Mouse (Mus musculus) midbrain, embryonic 12.5 days (tissue): ENCODE results near the gene Gm42688. TPM values are rescaled to one million over a fixed set of nuclear protein-coding genes. Genes with fewer than 3 reads are reported as not detected.

Source experiments
- ATAC-seq: fragments of 200-750 bp; cut with Nextera tagmentation; 2 replicates; pipeline ENCODE4 v1.8.0; 2017; ENCODE audit warnings: low read depth, moderate TSS enrichment, moderate library complexity; ENCODE audit not compliant: low FRiP score
- H3K27ac ChIP-seq: fragments of 300-500 bp; sonication (generic); replicated peaks from 2 replicates; pipeline ENCODE4 v1.5.1; 2016; ENCODE audit warnings: mild to moderate bottlenecking
- H3K27me3 ChIP-seq: fragments of 300-500 bp; sonication (generic); 2 replicates; pipeline ENCODE4 v1.6.1; 2016; ENCODE audit warnings: mild to moderate bottlenecking
- H3K36me3 ChIP-seq: fragments of 300-500 bp; sonication (generic); 2 replicates; pipeline ENCODE4 v1.6.1; 2016
- H3K4me1 ChIP-seq: fragments of 300-500 bp; sonication (generic); 2 replicates; pipeline ENCODE4 v1.6.1; 2016
- H3K4me2 ChIP-seq: fragments of 300-500 bp; sonication (generic); replicated peaks from 2 replicates; pipeline ENCODE4 v1.6.1; 2016; ENCODE audit warnings: mild to moderate bottlenecking, moderate library complexity
- H3K4me3 ChIP-seq: fragments of 300-500 bp; sonication (generic); 2 replicates; pipeline ENCODE4 v1.5.1; 2016; ENCODE audit warnings: mild to moderate bottlenecking
- H3K9ac ChIP-seq: fragments of 300-500 bp; sonication (generic); replicated peaks from 2 replicates; pipeline ENCODE4 v1.6.1; 2016; ENCODE audit warnings: mild to moderate bottlenecking, moderate library complexity
- H3K9me3 ChIP-seq: fragments of 300-500 bp; sonication (generic); 2 replicates; pipeline ENCODE4 v1.6.1; 2016; ENCODE audit warnings: mild to moderate bottlenecking
- WGBS: fragments of 180-500 bp; shearing (Covaris S2); methylation state at CpG from one replicate; pipeline ENCODE4 v1.1.7; 2016; 5-methylcytosine and 5-hydroxymethylcytosine counted together
- polyA plus RNA-seq: library from polyadenylated mRNA; unstranded; fragments of >200 nt; fragmentation: Nextera tagmentation; extraction: Ambion mirVana; gene quantifications from 2 replicates; pipeline ENCODE4 v1.2.1, GENCODE M21; 2016

Gene Gm42688
- polyA plus RNA-seq, 1 experiment from 2014 or later: 4.3 TPM

DNA sequence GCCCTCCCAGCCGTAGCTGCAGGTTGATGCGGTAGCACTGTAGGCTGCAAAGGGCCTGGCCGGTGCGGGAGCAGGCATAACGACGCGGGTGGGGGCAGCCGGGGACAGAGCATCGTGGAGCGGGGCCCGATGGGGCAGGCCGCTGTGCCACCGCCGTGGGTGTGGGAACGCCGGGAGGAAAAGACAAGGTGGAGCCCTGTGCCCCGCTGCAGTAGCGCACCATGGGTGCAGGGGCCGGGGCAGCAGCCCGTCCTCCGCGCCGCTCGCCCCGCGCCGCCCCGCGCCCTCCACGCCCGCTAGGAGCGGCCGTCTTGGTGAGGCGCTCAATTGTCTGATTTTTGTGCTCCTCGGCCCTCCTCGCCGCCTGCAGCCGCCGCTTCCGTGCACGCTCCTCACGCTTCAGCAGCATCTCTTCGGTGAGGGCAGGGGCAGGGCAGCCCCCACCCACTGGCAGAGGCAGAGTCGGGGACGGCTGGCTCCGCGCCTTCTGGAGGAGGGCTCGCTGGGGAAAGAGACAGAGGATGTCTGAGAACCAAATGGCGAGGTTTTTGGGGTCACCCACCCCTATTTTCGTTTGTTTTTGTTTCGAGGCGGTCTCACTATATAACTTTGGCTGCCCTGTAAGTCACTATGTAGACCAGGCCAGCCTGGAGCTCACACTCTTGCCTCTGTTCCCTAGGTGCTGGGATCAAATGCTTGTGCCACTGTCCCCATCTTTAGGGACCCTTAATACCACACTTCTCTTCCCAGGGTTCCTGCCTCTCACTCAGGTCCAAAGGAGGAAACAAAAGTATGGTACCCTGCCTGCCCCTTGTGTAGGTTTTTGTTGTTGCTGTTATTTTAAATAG, 20.7 kb downstream of the Gm42688 start:
- H3K9me3 ChIP-seq: no peaks in the 10 kb centered on the region
- peak overlapping the region; percentile 95 for H3K9ac ChIP-seq
- H3K4me3 ChIP-seq: peak overlapping the region; percentile 84
- under 1% methylated on average over 47 of the region's 52 CpGs for WGBS
- peak overlapping the region; percentile 99 for H3K27ac ChIP-seq
- peaks cover 27% of the 10 kb centered on the region for H3K36me3 ChIP-seq
- H3K27me3 ChIP-seq: no peaks in the 10 kb centered on the region
- peak overlapping the region; percentile 96 for H3K4me2 ChIP-seq
- peak; percentile 1 for ATAC-seq
- H3K4me1 ChIP-seq: peaks cover 62% of the 10 kb centered on the region

DNA sequence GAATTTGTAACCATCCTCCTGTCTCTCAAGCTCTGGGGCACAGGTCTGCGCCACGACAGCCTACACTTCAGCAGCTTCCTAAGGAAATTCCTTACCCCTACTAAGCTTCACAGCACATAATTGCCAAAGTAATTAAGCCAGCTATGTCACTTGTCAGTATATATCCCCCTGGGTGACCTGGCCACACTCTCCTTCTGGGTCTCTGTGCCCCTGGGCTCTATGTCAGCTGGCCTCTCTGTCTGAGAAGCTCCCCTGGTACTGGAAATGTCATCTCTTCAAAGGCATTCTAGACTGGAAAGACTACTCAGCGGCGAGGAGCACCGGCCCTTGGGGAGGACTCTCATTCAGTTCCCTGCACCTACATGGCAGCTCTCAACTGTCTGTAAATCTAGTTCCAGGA, 21.5 kb downstream of the Gm42688 start:
- Histone ChIP-seq H3K27me3 (no peaks in the 10 kb centered on the region), H3K4me1 (peaks cover 57% of the 10 kb centered on the region), H3K4me3 (peak overlapping the region; percentile 84; the same call in 1 of the 2 replicates), H3K36me3 (peaks cover 19% of the 10 kb centered on the region), H3K27ac (no peak overlapping the region), H3K9me3 (no peaks in the 10 kb centered on the region), H3K9ac (peak overlapping the region; percentile 95; the same call in 1 of the 2 replicates), H3K4me2 (peak overlapping the region; percentile 96)
- WGBS: 82% methylated on average over 5 of the region's 5 CpGs
- ATAC-seq: no peak

DNA sequence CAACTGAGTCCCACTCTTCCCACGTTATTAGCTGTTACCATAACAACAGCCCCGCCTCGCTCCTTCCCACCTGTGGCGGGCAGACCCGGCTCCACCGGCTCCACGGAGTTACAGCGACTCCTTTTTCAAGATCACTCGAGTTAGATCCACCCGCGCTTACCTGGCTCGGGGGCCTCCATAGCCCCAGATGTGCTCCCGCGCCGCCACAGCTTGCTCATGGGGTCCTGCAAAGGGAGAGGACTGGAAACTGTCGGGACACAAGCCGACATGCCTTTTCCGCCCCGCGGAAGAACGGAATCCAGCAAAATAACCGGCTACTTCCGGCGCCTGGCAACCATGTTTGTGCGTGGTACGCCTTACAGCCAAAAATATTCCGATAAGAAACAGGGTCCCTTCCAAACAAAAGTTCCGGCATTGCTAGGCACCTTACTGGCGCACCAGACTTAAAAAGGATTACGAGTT, 23.5 kb downstream of the Gm42688 start:
- peak overlapping the region; percentile 44; the same call in 1 of the 2 replicates for H3K27ac ChIP-seq
- 0% methylated on average over 30 of the region's 30 CpGs for WGBS

DNA sequence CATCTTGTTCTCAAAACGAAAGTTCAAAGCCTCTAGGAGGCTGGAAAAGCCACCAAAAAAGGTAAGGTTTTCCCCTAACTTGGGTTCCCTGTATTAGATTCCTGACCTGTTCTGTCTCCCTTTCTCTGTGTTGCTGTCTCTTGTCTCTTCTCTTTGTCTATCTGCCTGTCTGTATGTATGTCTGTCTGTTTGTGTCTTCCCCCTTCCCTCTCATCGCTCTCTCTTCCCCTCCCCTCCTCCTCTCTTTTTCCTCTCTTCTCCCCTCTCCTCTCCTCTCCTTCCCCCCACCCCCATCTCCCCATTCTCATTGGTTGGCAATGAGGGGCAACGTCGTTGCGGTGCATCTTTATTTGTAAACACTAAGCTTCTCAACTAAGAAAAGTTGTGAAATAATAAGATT, 23.9 kb downstream of the Gm42688 start, which contains the start of gene Ino80b:
TSS of gene Ino80b (minus strand) at position 101 of the 400 bp plus-strand sequence.
- peaks cover 35% of the 10 kb centered on the region for H3K4me1 ChIP-seq
- peak within 1 kb of the TSS; percentile 44; the same call in 1 of the 2 replicates for H3K27ac ChIP-seq
- no peaks in the 10 kb centered on the region for H3K27me3 ChIP-seq
- no peaks in the 10 kb centered on the region for H3K36me3 ChIP-seq
- peak within 1 kb of the TSS; percentile 57 for H3K9ac ChIP-seq
- no peak for ATAC-seq
- WGBS: 33% methylated on average over 5 of the region's 5 CpGs
- H3K9me3 ChIP-seq: no peaks in the 10 kb centered on the region
- H3K4me2 ChIP-seq: peak within 1 kb of the TSS; percentile 85
- H3K4me3 ChIP-seq: peak within 1 kb of the TSS; percentile 64

More for the DNA sequence above, 23.5 kb downstream of the Gm42688 start:
- Histone ChIP-seq H3K9me3 (no peaks in the 10 kb centered on the region), H3K9ac (peak overlapping the region; percentile 57), H3K4me2 (peak overlapping the region; percentile 85), H3K4me3 (peak overlapping the region; percentile 64), H3K36me3 (no peaks in the 10 kb centered on the region), H3K27me3 (no peaks in the 10 kb centered on the region), H3K4me1 (peaks cover 39% of the 10 kb centered on the region)
- no peak for ATAC-seq

DNA sequence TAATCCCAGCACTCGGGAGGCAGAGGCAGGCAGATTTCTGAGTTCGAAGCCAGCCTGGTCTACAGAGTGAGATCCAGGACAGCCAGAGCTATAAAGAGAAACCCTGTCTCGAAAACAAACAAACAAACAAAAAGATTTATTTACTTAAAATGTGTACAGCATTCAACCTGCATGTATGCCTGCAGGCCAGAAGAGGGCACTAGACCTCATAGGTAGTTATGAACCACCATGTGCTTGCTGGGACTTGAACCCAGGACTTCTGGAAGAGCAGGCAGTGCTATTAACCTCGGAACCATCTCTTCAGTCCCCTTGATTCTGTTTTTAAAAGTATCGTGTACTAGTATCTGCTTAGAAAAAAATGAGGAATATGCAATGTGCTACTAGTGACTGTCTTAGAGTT, 26.0 kb downstream of the Gm42688 start:
- H3K27me3 ChIP-seq: 0 out of 2 replicates have a peak, but pooled peaks cover 5% of the 10 kb centered on the region
- no peaks in the 10 kb centered on the region for H3K9me3 ChIP-seq
- no peak overlapping the region for H3K4me2 ChIP-seq
- ATAC-seq: no peak
- H3K9ac ChIP-seq: no peak overlapping the region
- no peak overlapping the region for H3K27ac ChIP-seq
- no peaks in the 10 kb centered on the region for H3K36me3 ChIP-seq
- WGBS: 96% methylated on average over 5 of the region's 5 CpGs
- H3K4me3 ChIP-seq: no peak overlapping the region
- H3K4me1 ChIP-seq: peaks cover 26% of the 10 kb centered on the region

DNA sequence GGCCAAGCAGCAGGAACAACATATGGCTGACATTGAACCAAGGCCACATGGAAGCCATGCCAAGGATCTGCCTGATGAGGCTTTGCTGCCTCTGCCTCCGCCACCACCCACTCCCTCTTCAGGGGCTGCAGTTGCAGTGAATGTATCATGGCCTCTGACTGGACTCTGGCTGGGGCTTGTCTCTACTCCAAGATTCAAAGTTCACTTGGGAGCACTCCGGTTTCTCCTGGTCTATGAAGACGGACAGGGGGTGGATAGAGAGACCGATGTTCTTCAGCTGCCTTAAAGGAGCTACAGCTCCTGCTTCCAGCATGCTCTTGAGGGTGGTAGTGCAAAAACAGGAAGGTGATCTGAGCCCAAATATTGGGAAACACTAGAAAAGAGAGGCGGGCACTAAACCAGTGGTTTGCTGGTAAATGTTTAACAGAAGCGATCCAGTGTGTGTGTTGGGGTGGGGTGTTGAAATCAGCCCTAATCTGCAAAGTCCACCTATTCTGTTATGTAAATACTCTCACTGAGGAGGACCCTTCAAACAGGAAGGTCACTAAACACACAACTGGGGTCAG, 30.1 kb downstream of the Gm42688 start:
- no peak overlapping the region for H3K9ac ChIP-seq
- H3K4me1 ChIP-seq: peaks cover 13% of the 10 kb centered on the region
- H3K4me3 ChIP-seq: no peak overlapping the region
- no peak overlapping the region for H3K4me2 ChIP-seq
- H3K9me3 ChIP-seq: no peaks in the 10 kb centered on the region
- no peak for ATAC-seq
- 89% methylated on average over 6 of the region's 6 CpGs for WGBS
- H3K27ac ChIP-seq: no peak overlapping the region
- H3K36me3 ChIP-seq: no peaks in the 10 kb centered on the region
- peaks cover 29% of the 10 kb centered on the region for H3K27me3 ChIP-seq

DNA sequence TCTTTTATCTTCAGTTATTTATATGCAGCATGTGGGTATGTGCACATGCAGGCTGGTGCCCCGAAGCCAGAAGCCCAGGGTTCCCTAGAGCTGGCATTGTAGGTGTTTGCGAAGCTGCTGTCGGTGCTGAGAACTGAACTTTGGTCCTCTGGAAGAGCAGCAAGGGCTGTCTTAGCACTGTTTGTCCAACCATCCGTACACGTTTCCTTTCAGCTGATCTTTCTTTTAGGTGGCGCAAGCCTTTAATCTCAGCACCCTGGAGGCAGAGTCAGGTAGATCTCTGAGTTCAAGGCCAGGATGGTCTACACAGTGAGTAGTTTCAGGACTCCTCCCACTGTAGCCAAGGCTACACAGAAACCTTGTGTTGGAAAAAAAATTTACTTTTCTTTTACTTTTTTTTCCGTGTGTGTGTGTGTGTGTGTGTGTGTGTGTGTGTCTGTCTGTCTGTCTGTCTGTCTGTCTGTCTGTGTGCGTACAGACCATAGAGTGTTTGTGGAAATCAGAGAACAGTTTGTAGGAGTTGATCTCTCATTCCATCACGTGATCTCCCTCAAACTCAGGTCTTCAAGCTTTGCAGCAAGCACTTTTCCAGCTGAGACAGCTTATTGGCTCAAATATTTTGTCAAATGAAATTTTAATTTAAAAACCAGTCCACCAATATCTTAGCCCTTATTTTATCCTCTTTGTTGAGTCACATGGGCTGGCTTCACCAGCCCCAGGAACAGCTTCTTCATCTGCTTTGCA, 30.9 kb downstream of the Gm42688 start:
- Histone ChIP-seq H3K4me3 (no peak overlapping the region), H3K27ac (no peak overlapping the region), H3K4me2 (no peak overlapping the region), H3K36me3 (no peaks in the 10 kb centered on the region), H3K9me3 (no peaks in the 10 kb centered on the region), H3K4me1 (peaks cover 21% of the 10 kb centered on the region), H3K9ac (no peak overlapping the region), H3K27me3 (peaks cover 30% of the 10 kb centered on the region)
- no peak for ATAC-seq
- 80% methylated on average over 9 of the region's 9 CpGs for WGBS

DNA sequence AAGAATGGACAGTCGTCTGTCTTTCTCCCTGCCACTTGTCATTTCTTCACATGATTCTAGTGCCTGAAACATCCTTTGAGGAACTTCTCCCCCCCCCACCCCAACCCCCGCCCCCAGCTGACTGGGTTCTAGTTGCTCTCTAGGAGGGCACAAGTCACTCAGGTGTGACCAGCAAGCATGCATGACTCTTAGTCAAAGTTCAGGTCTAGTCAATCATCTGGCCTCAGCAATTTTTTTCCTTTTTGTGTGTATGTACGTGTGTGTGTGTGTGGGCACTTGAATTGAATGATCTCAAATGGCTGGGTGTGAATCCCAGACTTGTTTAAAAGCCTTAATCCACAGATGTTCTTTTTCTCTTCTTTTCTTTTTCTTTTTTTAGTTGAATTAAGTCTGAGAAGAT, 32.8 kb downstream of the Gm42688 start:
- Histone ChIP-seq H3K27ac (no peak overlapping the region), H3K4me3 (no peak overlapping the region), H3K27me3 (peaks cover 30% of the 10 kb centered on the region), H3K4me1 (peaks cover 37% of the 10 kb centered on the region), H3K36me3 (no peaks in the 10 kb centered on the region), H3K4me2 (no peak overlapping the region), H3K9ac (no peak overlapping the region), H3K9me3 (no peaks in the 10 kb centered on the region)
- WGBS: 79% methylated on average over 3 of the region's 3 CpGs
- ATAC-seq: no peak

DNA sequence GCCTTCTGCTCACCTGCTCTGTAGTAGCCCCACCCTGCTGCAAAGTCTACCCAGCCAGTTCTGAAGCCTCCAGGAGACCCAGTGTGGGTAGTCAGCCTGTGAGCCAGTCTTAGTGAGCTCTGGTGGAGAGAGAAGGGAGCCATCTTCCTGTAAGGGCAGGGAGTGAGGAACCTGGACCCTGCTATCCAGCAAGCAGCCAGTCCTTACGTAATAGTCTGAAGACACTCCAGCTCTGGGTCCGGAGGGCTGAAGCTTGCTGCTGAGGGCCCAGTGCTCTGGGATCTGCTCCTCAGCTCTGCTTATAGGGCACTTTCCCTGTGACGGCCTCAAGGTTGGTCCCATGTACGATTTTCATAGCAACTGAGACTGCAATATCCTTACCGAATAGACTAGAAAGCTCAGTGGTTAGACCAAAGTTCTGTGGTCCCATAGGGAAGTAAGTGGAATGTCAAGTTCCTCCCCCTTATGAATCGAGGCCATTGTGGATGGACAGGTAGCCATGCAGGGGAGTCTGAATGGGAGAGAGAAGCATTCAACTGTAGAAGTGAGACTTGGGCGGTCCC, 33.6 kb downstream of the Gm42688 start, which contains the start of gene Rtkn:
TSS of gene Rtkn (plus strand) at position 513 of the 563 bp plus-strand sequence.
- H3K4me2 ChIP-seq: peak within 1 kb of the TSS; percentile 78
- peak within 1 kb of the TSS; percentile 55 for H3K4me3 ChIP-seq
- WGBS: 60% methylated on average over 7 of the region's 7 CpGs
- peak within 1 kb of the TSS; percentile 85 for H3K9ac ChIP-seq
- no peaks in the 10 kb centered on the region for H3K9me3 ChIP-seq
- no peak for ATAC-seq
- H3K4me1 ChIP-seq: peaks cover 40% of the 10 kb centered on the region
- H3K27ac ChIP-seq: peak within 1 kb of the TSS; percentile 97
- peaks cover 30% of the 10 kb centered on the region for H3K27me3 ChIP-seq
- H3K36me3 ChIP-seq: no peaks in the 10 kb centered on the region

DNA sequence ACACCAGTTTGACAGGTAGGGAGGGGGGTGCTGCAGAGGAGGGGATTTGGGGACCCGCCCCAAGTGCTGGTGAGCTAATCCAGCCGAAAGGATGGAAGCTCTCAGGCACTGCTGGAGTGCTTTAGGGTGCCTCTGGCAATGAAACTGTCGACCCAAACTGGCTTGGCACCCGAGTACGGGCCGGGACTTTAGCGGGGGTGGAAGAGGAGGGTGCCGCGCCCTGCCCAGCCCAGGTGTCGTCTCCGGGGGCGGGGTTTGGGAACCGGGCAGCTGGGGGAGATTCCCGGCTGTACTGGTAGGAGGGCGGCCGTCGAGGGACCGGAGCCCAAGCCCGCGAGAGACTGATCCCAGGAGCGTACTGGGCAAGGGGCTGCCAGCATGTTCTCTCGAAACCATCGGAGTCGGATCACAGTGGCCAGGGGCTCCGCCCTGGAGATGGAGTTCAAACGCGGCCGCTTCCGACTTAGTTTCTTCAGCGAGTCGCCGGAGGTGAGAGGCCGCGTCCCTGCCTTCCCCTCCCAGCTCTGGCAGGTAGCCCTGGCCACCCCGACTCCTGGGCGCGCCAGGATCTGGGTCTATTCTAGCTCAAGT, 34.2 kb downstream of the Gm42688 start:
- peak overlapping the region; percentile 78 for H3K4me2 ChIP-seq

DNA sequence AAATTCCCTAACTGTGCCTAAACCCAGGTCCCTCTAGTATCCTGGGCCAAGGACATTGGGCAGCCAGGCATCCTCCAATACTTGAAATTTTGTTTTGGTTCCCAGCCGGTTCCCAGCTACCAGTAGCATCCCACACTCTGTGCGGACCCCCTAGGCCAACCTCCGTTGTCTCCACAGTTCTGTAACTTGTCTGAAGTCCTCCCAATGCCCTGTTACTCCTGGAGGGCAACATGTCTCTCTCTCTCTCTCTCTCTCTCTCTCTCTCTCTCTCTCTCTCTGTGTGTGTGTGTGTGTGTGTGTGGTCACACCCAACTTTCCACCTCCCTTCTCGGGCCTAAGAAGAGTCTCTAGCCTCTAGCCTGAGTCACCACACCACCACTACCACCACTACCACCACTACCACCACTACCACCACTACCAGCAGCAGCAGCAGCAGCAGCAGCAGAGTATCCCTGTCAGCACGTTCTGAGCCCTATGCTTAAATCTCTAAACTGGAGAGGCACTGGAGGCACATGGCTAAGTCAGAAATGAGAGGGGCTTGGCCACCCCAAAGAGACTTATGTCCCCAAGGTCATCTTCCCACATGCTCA, 35.0 kb downstream of the Gm42688 start:
- H3K4me1 ChIP-seq: peaks cover 40% of the 10 kb centered on the region
- peak; percentile 4; the same call in 1 of the 2 replicates for ATAC-seq
- peak overlapping the region; percentile 97 for H3K27ac ChIP-seq

More for the DNA sequence above, 34.2 kb downstream of the Gm42688 start:
- H3K36me3 ChIP-seq: no peaks in the 10 kb centered on the region
- H3K4me1 ChIP-seq: peaks cover 40% of the 10 kb centered on the region
- H3K9ac ChIP-seq: peak overlapping the region; percentile 85; the same call in 1 of the 2 replicates
- H3K9me3 ChIP-seq: no peaks in the 10 kb centered on the region
- peak overlapping the region; percentile 55 for H3K4me3 ChIP-seq
- 4% methylated on average over 34 of the region's 37 CpGs for WGBS
- peaks cover 31% of the 10 kb centered on the region for H3K27me3 ChIP-seq
- ATAC-seq: no peak
- no peak overlapping the region for H3K27ac ChIP-seq

More for the DNA sequence above, 35.0 kb downstream of the Gm42688 start:
- 15% methylated on average over 5 of the region's 5 CpGs for WGBS
- peaks cover 36% of the 10 kb centered on the region for H3K27me3 ChIP-seq
- peak overlapping the region; percentile 85 for H3K9ac ChIP-seq
- H3K36me3 ChIP-seq: no peaks in the 10 kb centered on the region
- peak overlapping the region; percentile 55 for H3K4me3 ChIP-seq
- peak overlapping the region; percentile 78 for H3K4me2 ChIP-seq
- H3K9me3 ChIP-seq: no peaks in the 10 kb centered on the region
